Mouse (Mus musculus) stomach, embryonic 14.5 days (tissue): ENCODE results near the gene Mettl14. TPM values are rescaled to one million over a fixed set of nuclear protein-coding genes. Genes with fewer than 3 reads are reported as not detected.
A peak's percentile ranks its signal among the peaks of the same experiment; 100 is the strongest.

ENCODE experiments used
- ATAC-seq: fragments of 200-750 bp; cut with Nextera tagmentation; 2 replicates; pipeline ENCODE4 v1.8.0; 2017; ENCODE audit warnings: low read depth, moderate TSS enrichment; ENCODE audit not compliant: insufficient number of reproducible peaks, insufficient read depth, low FRiP score
- H3K27ac ChIP-seq: fragments of 300-500 bp; sonication (generic); 2 replicates; pipeline ENCODE4 v1.5.1; 2014; ENCODE audit warnings: mild to moderate bottlenecking, low read length, moderate library complexity, mixed read lengths
- H3K27me3 ChIP-seq: fragments of 300-500 bp; sonication (generic); 2 replicates; pipeline ENCODE4 v1.6.1; 2014; ENCODE audit warnings: low read length, control low read depth, mixed read lengths; ENCODE audit not compliant: control insufficient read depth, insufficient read depth
- H3K36me3 ChIP-seq: fragments of 300-500 bp; sonication (generic); 2 replicates; pipeline ENCODE4 v1.6.1; 2014; ENCODE audit warnings: mild to moderate bottlenecking, control low read depth, low read length, moderate library complexity, mixed read lengths; ENCODE audit not compliant: control insufficient read depth, insufficient read depth
- H3K4me1 ChIP-seq: fragments of 300-500 bp; sonication (generic); 2 replicates; pipeline ENCODE4 v1.6.1; 2014; ENCODE audit warnings: low read length, control low read depth, mixed read lengths; ENCODE audit not compliant: control insufficient read depth, insufficient read depth
- H3K4me2 ChIP-seq: fragments of 300-500 bp; sonication (generic); replicated peaks from 2 replicates; pipeline ENCODE4 v1.6.1; 2014; ENCODE audit warnings: low read depth, low read length, control low read depth
- H3K4me3 ChIP-seq: fragments of 300-500 bp; sonication (generic); 2 replicates; pipeline ENCODE4 v1.5.1; 2014; ENCODE audit warnings: low read depth, low read length, control low read depth
- H3K9ac ChIP-seq: fragments of 300-500 bp; sonication (generic); replicated peaks from 2 replicates; pipeline ENCODE4 v1.6.1; 2014; ENCODE audit warnings: low read depth, mild to moderate bottlenecking, control low read depth, low read length, moderate library complexity, mixed read lengths
- H3K9me3 ChIP-seq: fragments of 300-500 bp; sonication (generic); 2 replicates; pipeline ENCODE4 v1.6.1; 2016; ENCODE audit warnings: low read depth, low read length, control low read depth; ENCODE audit not compliant: control insufficient read depth
- whole genome bisulfite sequencing: fragments of 180-500 bp; shearing (Covaris S2); extraction: QIAGEN DNeasy Blood & Tissue Kit; methylation state at CpG from one replicate; pipeline ENCODE4 v1.1.7; 2014; 5-methylcytosine and 5-hydroxymethylcytosine counted together
- polyA plus RNA-seq: library from polyadenylated mRNA; unstranded; fragments of >200 nt; fragmentation: Nextera tagmentation; extraction: Ambion mirVana; gene quantifications from 2 replicates; pipeline ENCODE4 v1.2.1, GENCODE M21; 2014

Mettl14 gene
- 21.3 and 22.0 TPM in 2 replicates for polyA plus RNA-seq

GRCm38 (mm10) chr3:123385486-123386156 is at the start of gene Mettl14:
Gene Mettl14 (minus strand): TSS chr3:123386108.
- Histone ChIP-seq H3K27ac (peak within 1 kb of the TSS; percentile 79), H3K4me1 (peaks cover 11% of the 10 kb centered on the region; the same call in 1 of the 2 replicates), H3K4me2 (peak within 1 kb of the TSS; percentile 71), H3K4me3 (peak within 1 kb of the TSS; percentile 66), H3K9ac (peak within 1 kb of the TSS; percentile 45), H3K36me3 (peaks cover 11% of the 10 kb centered on the region; the same call in 1 of the 2 replicates), H3K27me3 (no peaks in the 10 kb centered on the region), H3K9me3 (no peaks in the 10 kb centered on the region)
- ATAC-seq = peak; percentile 99
- WGBS = under 1% methylated on average over 41 of the region's 41 CpGs

- Histone ChIP-seq H3K9ac (no peak overlapping the region), H3K4me2 (no peak overlapping the region), H3K4me1 (no peaks in the 10 kb centered on the region), H3K27me3 (no peaks in the 10 kb centered on the region), H3K27ac (no peak overlapping the region), H3K9me3 (no peaks in the 10 kb centered on the region), H3K4me3 (no peak overlapping the region), H3K36me3 (no peaks in the 10 kb centered on the region)
- ATAC-seq = no peak
- WGBS = 63% methylated on average over 3 of the region's 3 CpGs
Measured at GRCm38 (mm10) chr3:123433362-123433761, 47.5 kb upstream of the Mettl14 start.

DNA sequence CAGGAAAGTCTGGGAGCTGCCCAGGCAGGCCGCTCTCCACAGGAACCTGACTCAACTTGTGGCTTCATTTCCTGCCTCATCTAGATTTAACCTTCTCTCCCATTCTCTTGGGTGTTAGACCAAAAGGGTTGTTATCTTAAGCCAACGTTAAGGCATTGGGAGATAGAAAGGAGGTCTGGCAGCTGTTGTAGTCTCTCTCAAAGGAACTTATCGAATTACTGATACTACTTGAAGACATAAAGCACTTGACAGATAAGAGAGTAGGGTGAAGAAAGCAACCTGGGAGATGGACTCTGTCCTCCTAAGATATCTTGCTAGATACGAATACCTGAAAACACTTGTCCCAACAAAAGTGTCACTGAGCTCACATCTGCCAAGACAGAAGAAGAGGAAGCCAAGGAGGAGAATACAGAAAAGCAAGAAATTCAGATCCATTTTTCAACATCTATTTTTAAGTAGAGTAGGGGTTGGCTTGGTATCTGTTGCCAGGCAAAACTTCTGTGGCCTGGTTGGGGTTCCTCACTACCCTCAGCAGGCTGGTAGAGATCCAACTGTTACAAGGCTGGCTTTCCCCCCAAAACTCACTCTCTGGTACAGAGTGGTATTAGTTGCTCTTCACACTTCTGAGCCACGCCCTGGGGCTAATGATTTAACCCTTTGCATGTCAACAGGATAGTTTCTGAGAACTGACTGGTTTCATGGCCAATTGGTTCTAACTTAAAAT is 46.2 kb upstream of the Mettl14 start:
- Histone ChIP-seq H3K4me1 (no peaks in the 10 kb centered on the region), H3K27me3 (no peaks in the 10 kb centered on the region), H3K9me3 (no peaks in the 10 kb centered on the region), H3K9ac (no peak overlapping the region), H3K4me3 (no peak overlapping the region), H3K27ac (no peak overlapping the region), H3K36me3 (no peaks in the 10 kb centered on the region), H3K4me2 (no peak overlapping the region)
- no peak for ATAC-seq
- 58% methylated on average over 5 of the region's 5 CpGs for WGBS

DNA sequence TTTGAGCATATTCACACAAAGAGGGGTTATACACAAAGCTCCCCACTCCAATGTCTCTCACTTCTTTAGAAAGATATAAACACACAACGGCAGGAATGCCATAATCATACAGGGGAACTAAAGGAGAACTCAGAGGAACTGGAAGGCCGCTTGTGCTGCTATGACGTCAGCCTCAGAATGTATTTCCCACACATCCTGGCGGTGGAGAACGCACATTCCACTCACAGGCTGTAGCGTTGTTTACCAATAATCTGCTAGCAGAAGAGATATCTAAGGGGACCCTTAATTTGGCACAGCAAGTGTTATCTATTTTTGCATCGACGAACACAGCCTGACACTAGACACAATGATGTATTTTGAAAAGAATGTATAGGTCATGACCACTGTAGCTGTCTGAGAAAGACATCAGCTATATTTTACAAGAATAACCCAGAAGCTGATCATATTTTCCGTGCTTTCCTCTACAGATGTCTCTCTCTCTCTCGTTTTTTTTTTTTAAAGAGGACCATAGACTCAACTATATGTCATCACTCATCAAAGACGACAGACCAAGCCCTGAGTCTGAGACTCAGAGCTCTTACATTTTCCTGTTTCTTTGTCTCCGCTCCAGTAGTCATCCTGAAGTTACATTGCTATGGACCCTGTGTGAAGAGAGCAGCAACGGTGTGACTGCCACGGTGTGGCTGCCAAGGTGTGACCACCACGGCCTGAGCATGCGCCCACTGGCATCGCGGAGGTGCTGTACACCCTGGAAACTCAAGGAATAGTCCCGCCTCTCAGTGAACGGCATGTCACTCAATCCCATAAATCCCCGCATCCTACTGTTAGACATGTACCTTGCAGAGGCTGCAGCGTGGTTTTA is 43.9 kb upstream of the Mettl14 start:
- no peak overlapping the region for H3K27ac ChIP-seq
- 71% methylated on average over 22 of the region's 22 CpGs for WGBS
- H3K4me3 ChIP-seq = no peak overlapping the region
- H3K27me3 ChIP-seq = no peaks in the 10 kb centered on the region
- H3K9me3 ChIP-seq = no peaks in the 10 kb centered on the region
- H3K4me2 ChIP-seq = no peak overlapping the region
- H3K9ac ChIP-seq = no peak overlapping the region
- no peak for ATAC-seq
- H3K4me1 ChIP-seq = no peaks in the 10 kb centered on the region
- H3K36me3 ChIP-seq = no peaks in the 10 kb centered on the region

DNA sequence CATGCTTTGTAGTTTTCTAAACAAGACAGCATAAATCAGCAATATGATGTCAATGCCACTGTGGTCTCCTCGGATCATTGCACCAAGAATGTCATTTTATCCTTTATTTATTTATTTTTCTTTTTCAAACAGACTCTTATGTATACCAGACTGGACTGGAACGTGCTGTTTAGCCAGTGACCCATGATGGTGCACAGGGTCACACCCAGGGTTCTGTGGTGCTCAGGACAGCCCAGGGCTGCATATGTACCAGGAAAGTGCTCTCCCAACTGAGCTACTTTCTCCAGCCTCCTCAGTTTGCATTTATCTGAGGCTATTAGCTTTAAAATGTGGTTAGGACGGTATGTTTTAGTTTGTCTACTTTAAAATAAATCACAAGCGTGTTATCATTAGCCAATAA is 42.1 kb upstream of the Mettl14 start:
- Histone ChIP-seq H3K9me3 (no peaks in the 10 kb centered on the region), H3K36me3 (no peaks in the 10 kb centered on the region), H3K27ac (no peak overlapping the region), H3K4me2 (no peak overlapping the region), H3K27me3 (no peaks in the 10 kb centered on the region), H3K4me3 (no peak overlapping the region), H3K9ac (no peak overlapping the region), H3K4me1 (no peaks in the 10 kb centered on the region)
- WGBS = 42% methylated on average over 4 of the region's 4 CpGs
- ATAC-seq = no peak

DNA sequence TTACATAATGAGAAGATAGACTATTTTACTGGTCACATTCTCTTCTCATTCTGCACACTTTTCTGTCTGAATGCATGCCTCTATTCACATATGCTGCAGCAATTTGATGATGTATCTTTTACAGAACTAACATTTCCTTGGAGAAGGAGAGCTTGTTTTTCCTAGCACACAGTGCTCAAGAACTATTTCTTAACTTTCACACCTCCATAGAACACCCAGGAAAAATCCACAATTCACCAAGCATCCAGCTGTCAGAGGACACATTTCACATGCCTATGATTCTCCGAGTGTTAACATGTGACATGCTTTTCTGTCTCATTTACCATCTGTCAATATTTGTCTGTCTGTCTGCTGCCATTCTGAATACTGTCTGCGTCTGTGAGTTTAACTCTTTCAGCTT is 39.7 kb upstream of the Mettl14 start:
- no peak for ATAC-seq
- Histone ChIP-seq H3K9ac (no peak overlapping the region), H3K4me2 (no peak overlapping the region), H3K27me3 (no peaks in the 10 kb centered on the region), H3K4me1 (no peaks in the 10 kb centered on the region), H3K9me3 (no peaks in the 10 kb centered on the region), H3K27ac (no peak overlapping the region), H3K4me3 (no peak overlapping the region), H3K36me3 (no peaks in the 10 kb centered on the region)
- 54% methylated on average over 2 of the region's 2 CpGs for WGBS

- H3K9me3 ChIP-seq = no peaks in the 10 kb centered on the region
- H3K36me3 ChIP-seq = no peaks in the 10 kb centered on the region
- 79% methylated on average over 5 of the region's 5 CpGs for WGBS
- no peak for ATAC-seq
- H3K9ac ChIP-seq = no peak overlapping the region
- no peaks in the 10 kb centered on the region for H3K4me1 ChIP-seq
- H3K4me3 ChIP-seq = no peak overlapping the region
- H3K4me2 ChIP-seq = no peak overlapping the region
- no peak overlapping the region for H3K27ac ChIP-seq
- no peaks in the 10 kb centered on the region for H3K27me3 ChIP-seq
Measured at GRCm38 (mm10) chr3:123413173-123413572, 27.3 kb upstream of the Mettl14 start.

- WGBS = 71% methylated on average over 6 of the region's 6 CpGs
- no peak for ATAC-seq
- Histone ChIP-seq H3K9ac (no peak overlapping the region), H3K36me3 (no peaks in the 10 kb centered on the region), H3K4me1 (no peaks in the 10 kb centered on the region), H3K9me3 (no peaks in the 10 kb centered on the region), H3K4me3 (no peak overlapping the region), H3K27ac (no peak overlapping the region), H3K27me3 (no peaks in the 10 kb centered on the region), H3K4me2 (no peak overlapping the region)
Measured at GRCm38 (mm10) chr3:123411821-123412578, 26.1 kb upstream of the Mettl14 start.
